ENCODE assay signal across 7 mouse cellular contexts in genomic region chr10:63476167-63476647, GRCm38 (mm10). TPM values are rescaled to one million over a fixed set of nuclear protein-coding genes. Genes with fewer than 3 reads are reported as not detected.
DNase-seq lines count a peak whose midpoint lies in the region; ATAC-seq lines count a peak whose summit lies in the region.

No protein-coding gene starts in this region.

- 0 out of 2 replicates have a peak, but pooled peaks cover 5% of the 10 kb centered on the region for H3K36me3 ChIP-seq in heart, embryonic 13.5 days
- no peaks in the 10 kb centered on the region for H3K36me3 ChIP-seq in liver, embryonic 13.5 days
- no peaks in the 10 kb centered on the region for H3K36me3 ChIP-seq in stomach, embryonic 16.5 days (ENCODE audit: control insufficient read depth, insufficient read depth, low read length)

- H3K4me1 ChIP-seq in heart, embryonic 13.5 days = peaks cover 75% of the 10 kb centered on the region
- no peaks in the 10 kb centered on the region for H3K4me1 ChIP-seq in liver, embryonic 13.5 days (replicated peaks)
- H3K4me1 ChIP-seq in stomach, embryonic 16.5 days (ENCODE audit: control insufficient read depth, insufficient read depth, low read length) = peaks cover 3% of the 10 kb centered on the region; the same call in 1 of the 2 replicates

- peak overlapping the region; percentile 98 for H3K27ac ChIP-seq in heart, embryonic 13.5 days (replicated peaks)
- H3K27ac ChIP-seq in liver, embryonic 13.5 days = no peak overlapping the region
- peak overlapping the region; percentile 69 for H3K27ac ChIP-seq in stomach, embryonic 16.5 days (ENCODE audit: low read length)

- WGBS in heart, embryonic 13.5 days = 25% methylated on average over 10 of the region's 10 CpGs
- WGBS in liver, embryonic 13.5 days (ENCODE audit: insufficient replicate concordance) = 42% methylated on average over 10 of the region's 10 CpGs
- WGBS in stomach, embryonic 16.5 days = 45% methylated on average over 10 of the region's 10 CpGs

- peak overlapping the region; percentile 62 for H3K9ac ChIP-seq in heart, embryonic 13.5 days
- no peak overlapping the region for H3K9ac ChIP-seq in liver, embryonic 13.5 days
- H3K9ac ChIP-seq in stomach, embryonic 16.5 days (ENCODE audit: low read length) = no peak overlapping the region

- peak; percentile 55 for DNase-seq in right cerebral cortex, adult 18-20 months
- no peak for DNase-seq in right cerebral cortex, postnatal 25 days
- no peak for DNase-seq in liver, embryonic 13.5 days
- DNase-seq in spleen, adult 12 weeks (ENCODE audit: low spot score) = no peak
- no peak for DNase-seq in cerebellum, adult 18-20 months

- H3K9me3 ChIP-seq in heart, embryonic 13.5 days = no peaks in the 10 kb centered on the region
- H3K9me3 ChIP-seq in liver, embryonic 13.5 days (replicated peaks) = no peaks in the 10 kb centered on the region
- no peaks in the 10 kb centered on the region for H3K9me3 ChIP-seq in stomach, embryonic 16.5 days (replicated peaks; ENCODE audit: control insufficient read depth, low read length)

- H3K4me3 ChIP-seq in heart, embryonic 13.5 days = 0 out of 2 replicates have a peak overlapping the region, but pooled peaks have one; percentile 1
- no peak overlapping the region for H3K4me3 ChIP-seq in liver, embryonic 13.5 days (replicated peaks)
- H3K4me3 ChIP-seq in stomach, embryonic 16.5 days (replicated peaks; ENCODE audit: low read length) = no peak overlapping the region

- H3K4me2 ChIP-seq in heart, embryonic 13.5 days = peak overlapping the region; percentile 52
- H3K4me2 ChIP-seq in liver, embryonic 13.5 days = no peak overlapping the region
- H3K4me2 ChIP-seq in stomach, embryonic 16.5 days (ENCODE audit: low read depth, low read length) = no peak overlapping the region

- no peaks in the 10 kb centered on the region for H3K27me3 ChIP-seq in heart, embryonic 13.5 days (replicated peaks)
- H3K27me3 ChIP-seq in liver, embryonic 13.5 days = no peaks in the 10 kb centered on the region
- no peaks in the 10 kb centered on the region for H3K27me3 ChIP-seq in stomach, embryonic 16.5 days (ENCODE audit: control insufficient read depth, insufficient read depth, low read length)

- peak; percentile 61; the same call in 1 of the 2 replicates for ATAC-seq in heart, embryonic 13.5 days (ENCODE audit: extremely low read depth, insufficient number of reproducible peaks, low FRiP score, low TSS enrichment)
- 0 out of 2 replicates have a peak, but pooled peaks have one; percentile 36 for ATAC-seq in liver, embryonic 13.5 days (ENCODE audit: low read depth)
- peak; percentile 79 for ATAC-seq in stomach, embryonic 16.5 days (ENCODE audit: insufficient read depth, low FRiP score)

RNA-seq across cellular contexts. Expression of gene Ctnna3, which starts 46.3 kb away (rescaled TPM):
- polyA plus RNA-seq in heart, embryonic 13.5 days (2015; fragmentation: Nextera tagmentation; extraction: Ambion mirVana) = 18.5 and 21.8 TPM in 2 replicates
- 0.05 and 0.13 TPM in 2 replicates for polyA plus RNA-seq in liver, embryonic 13.5 days (2015; fragmentation: Nextera tagmentation; extraction: Ambion mirVana)
- polyA plus RNA-seq in stomach, embryonic 16.5 days (2015; fragmentation: Nextera tagmentation; extraction: Ambion mirVana) = 0.36 and 1.2 TPM in 2 replicates

RNA-seq across cellular contexts. Expression of gene Gm7075, which starts 54.6 kb away (rescaled TPM):
- polyA plus RNA-seq in heart, embryonic 13.5 days (2015; fragmentation: Nextera tagmentation; extraction: Ambion mirVana) = not detected in 2 replicates
- not detected in 2 replicates for polyA plus RNA-seq in liver, embryonic 13.5 days (2015; fragmentation: Nextera tagmentation; extraction: Ambion mirVana)
- not detected in 2 replicates for polyA plus RNA-seq in stomach, embryonic 16.5 days (2015; fragmentation: Nextera tagmentation; extraction: Ambion mirVana)
